Mouse (Mus musculus) liver, embryonic 16.5 days (tissue): Measurements from ENCODE around the gene Mt4. TPM values are rescaled to one million over a fixed set of nuclear protein-coding genes. Genes with fewer than 3 reads are reported as not detected.

Source experiments
- polyA plus RNA-seq: library from polyadenylated mRNA; unstranded; fragments of >200 nt; fragmentation: Nextera tagmentation; extraction: Ambion mirVana; gene quantifications from 2 replicates; pipeline ENCODE4 v1.2.1, GENCODE M21; 2015

Mt4 gene
- polyA plus RNA-seq, 1 experiment from 2014 or later: 0.67 TPM

Other genes with a start within 250 kb of the Mt4 start
- 31.5 and 38.6 TPM in 2 replicates for gene Amfr, start 124.4 kb upstream of the Mt4 start, polyA plus RNA-seq
- 73.7 and 81.3 TPM in 2 replicates for gene Nudt21, start 100.2 kb upstream of the Mt4 start, polyA plus RNA-seq
- 4.4 and 5.5 TPM in 2 replicates for gene Ogfod1, start 100.0 kb upstream of the Mt4 start, polyA plus RNA-seq
- 3.0 and 3.2 TPM in 2 replicates for gene Bbs2, start 38.3 kb upstream of the Mt4 start, polyA plus RNA-seq
- 0.18 and 0.19 TPM in 2 replicates for gene Mt3, start 15.4 kb downstream of the Mt4 start, polyA plus RNA-seq
- gene Mt2, start 35.5 kb downstream of the Mt4 start, polyA plus RNA-seq: 1,547 and 1,681 TPM in 2 replicates
- 6,330 and 6,428 TPM in 2 replicates for gene Mt1, start 41.9 kb downstream of the Mt4 start, polyA plus RNA-seq
- gene Nup93, start 77.4 kb downstream of the Mt4 start, polyA plus RNA-seq: 34.0 and 37.7 TPM in 2 replicates
- 0.20 and 0.46 TPM in 2 replicates for gene Slc12a3, start 192.0 kb downstream of the Mt4 start, polyA plus RNA-seq
- gene Herpud1, start 249.2 kb downstream of the Mt4 start, polyA plus RNA-seq: 197 and 219 TPM in 2 replicates